Mouse (Mus musculus) MEL (cell line): ENCODE data around the gene Abt1. TPM values are rescaled to one million over a fixed set of nuclear protein-coding genes. Genes with fewer than 3 reads are reported as not detected.

Experiments
- DNase-seq: peaks from one replicate; pipeline ENCODE4 v3.0.0; 2011; ENCODE audit warnings: low read depth, low spot score
- H3K27ac ChIP-seq: 2 replicates; pipeline ENCODE4 v1.5.1; 2012; ENCODE audit warnings: low read depth, mild to moderate bottlenecking, control low read depth, low read length, moderate library complexity; ENCODE audit not compliant: control insufficient read depth
- H3K27me3 ChIP-seq, 2 experiments: fragments of 150-350 bp in 1 of 2; sonication (generic) in 1 of 2; 2 replicates each; pipeline ENCODE4 v1.6.1; 2012; ENCODE audit warnings: low read length in 2 of 2, mild to moderate bottlenecking in 2 of 2, improper control_type of control experiment in 1 of 2, moderate library complexity in 1 of 2; ENCODE audit not compliant: insufficient read depth in 2 of 2, control insufficient read depth in 1 of 2
- H3K36me3 ChIP-seq, 2 experiments: 2 replicates each; pipeline ENCODE4 v1.6.1; 2012 to 2014; ENCODE audit warnings: low read length in 2 of 2, improper control_type of control experiment in 1 of 2, inconsistent platforms in 1 of 2, mild to moderate bottlenecking in 1 of 2; ENCODE audit not compliant: insufficient read depth in 2 of 2, control insufficient read depth in 1 of 2
- H3K4me1 ChIP-seq, 2 experiments: fragments of 150-350 bp in 1 of 2; sonication (generic) in 1 of 2; 2 replicates each; pipeline ENCODE4 v1.6.1; 2012; ENCODE audit warnings: low read length in 2 of 2, improper control_type of control experiment in 1 of 2, mild to moderate bottlenecking in 1 of 2; ENCODE audit not compliant: insufficient read depth in 2 of 2, control insufficient read depth in 1 of 2
- H3K4me3 ChIP-seq, 2 experiments: fragments of 150-350 bp in 1 of 2; sonication (generic) in 1 of 2; 2 replicates each; pipeline ENCODE4 v1.5.1; 2012; ENCODE audit warnings: low read depth in 2 of 2, low read length in 2 of 2, mild to moderate bottlenecking in 2 of 2, moderate library complexity in 2 of 2, control low read depth in 1 of 2, improper control_type of control experiment in 1 of 2; ENCODE audit not compliant: control insufficient read depth in 1 of 2, insufficient read depth in 1 of 2
- H3K79me2 ChIP-seq: 2 replicates; pipeline ENCODE4 v1.6.1; 2012; ENCODE audit warnings: mild to moderate bottlenecking, low read length, moderate library complexity; ENCODE audit not compliant: control insufficient read depth, poor library complexity, insufficient read depth
- H3K9ac ChIP-seq: 2 replicates; pipeline ENCODE4 v1.6.1; 2012; ENCODE audit warnings: low read depth, mild to moderate bottlenecking, control low read depth, low read length, moderate library complexity; ENCODE audit not compliant: control insufficient read depth, poor library complexity, severe bottlenecking
- H3K9me3 ChIP-seq: fragments of 150-350 bp; sonication (generic); replicated peaks from 2 replicates; pipeline ENCODE4 v1.6.1; 2012; ENCODE audit warnings: mild to moderate bottlenecking, low read length, improper control_type of control experiment, moderate library complexity; ENCODE audit not compliant: insufficient read depth
- BHLHE40 ChIP-seq: IDR thresholded peaks from 2 replicates; pipeline ENCODE4 v1.6.1; 2012; ENCODE audit warnings: low read depth, mild to moderate bottlenecking, inconsistent platforms, low read length, improper control_type of control experiment, borderline replicate concordance
- CHD2 ChIP-seq: IDR thresholded peaks from 2 replicates; pipeline ENCODE4 v1.6.1; 2011; ENCODE audit warnings: low read length, improper control_type of control experiment
- E2F4 ChIP-seq: IDR thresholded peaks from 2 replicates; pipeline ENCODE4 v1.6.1; 2011; ENCODE audit warnings: low read depth, low read length, improper control_type of control experiment, borderline replicate concordance
- EP300 ChIP-seq, 2 experiments: IDR thresholded peaks; 2 replicates each; pipeline ENCODE4 v1.6.1; 2011; ENCODE audit warnings: improper control_type of control experiment in 2 of 2, low read length in 2 of 2, low read depth in 1 of 2, mild to moderate bottlenecking in 1 of 2
- ETS1 ChIP-seq: IDR thresholded peaks from 2 replicates; pipeline ENCODE4 v1.6.1; 2012; ENCODE audit warnings: low read depth, mild to moderate bottlenecking, inconsistent platforms, low read length, improper control_type of control experiment, moderate library complexity
- GATA1 ChIP-seq: IDR thresholded peaks from 2 replicates; pipeline ENCODE4 v1.6.1; 2011; ENCODE audit warnings: low read depth, low read length, improper control_type of control experiment
- MXI1 ChIP-seq: IDR thresholded peaks from 2 replicates; pipeline ENCODE4 v1.6.1; 2011; ENCODE audit warnings: mild to moderate bottlenecking, low read depth, low read length, improper control_type of control experiment
- MYC ChIP-seq: IDR thresholded peaks from 2 replicates; pipeline ENCODE4 v1.6.1; 2011; ENCODE audit warnings: low read depth, mild to moderate bottlenecking, low read length, improper control_type of control experiment, moderate library complexity
- POLR2AphosphoS5 ChIP-seq: IDR thresholded peaks from 2 replicates; pipeline ENCODE4 v1.6.1; 2012; ENCODE audit warnings: low read depth, borderline replicate concordance, mild to moderate bottlenecking, inconsistent platforms, low read length, moderate library complexity, mixed read lengths
- SIN3A ChIP-seq: IDR thresholded peaks from 2 replicates; pipeline ENCODE4 v1.6.1; 2012; ENCODE audit warnings: low read length, improper control_type of control experiment, inconsistent platforms
- USF2 ChIP-seq, 2 experiments: IDR thresholded peaks; 2 replicates each; pipeline ENCODE4 v1.6.1; 2011 to 2012; ENCODE audit warnings: improper control_type of control experiment in 2 of 2, low read length in 2 of 2, borderline replicate concordance in 1 of 2, inconsistent platforms in 1 of 2, low read depth in 1 of 2, mild to moderate bottlenecking in 1 of 2; ENCODE audit not compliant: insufficient read depth in 1 of 2
- ZC3H11A ChIP-seq: IDR thresholded peaks from 2 replicates; pipeline ENCODE4 v1.6.1; 2012; ENCODE audit warnings: low read depth, mild to moderate bottlenecking, inconsistent platforms, low read length, improper control_type of control experiment
- polyA plus RNA-seq, 2 experiments: library from polyadenylated mRNA; stranded (reverse) in 1 of 2; unstranded in 1 of 2; fragments of >175 nt in 1 of 2; fragments of >200 nt in 1 of 2; gene quantifications; 2 replicates each; pipeline versions ENCODE4 v1.2.1 to v1.2.4; 2012; ENCODE audit warnings: low replicate concordance in 2 of 2, low read depth in 1 of 2; ENCODE audit not compliant: insufficient read length in 2 of 2, insufficient read depth in 1 of 2, missing spikeins in 1 of 2
- total RNA-seq: library from RNA; depleted of rRNA; stranded (reverse); fragments of 300-350 nt; gene quantifications from 2 replicates; pipeline ENCODE4 v1.2.3, GENCODE M21; 2012

Gene Abt1
- total and polyA plus RNA-seq, 3 experiments = 14.2 to 16.2 TPM; not detected in 1

- no peak; the same call in 1 of the 2 replicates for TF ChIP-seq ETS1
Observed at GRCm38 (mm10) chr13:23411311-23412210, 12.1 kb downstream of the Abt1 start (continued).

- no peak for DNase-seq
- no peaks in the 10 kb centered on the region for H3K79me2 ChIP-seq
- H3K9me3 ChIP-seq = no peaks in the 10 kb centered on the region
- H3K36me3 ChIP-seq = peaks cover 0 to 2% of the 10 kb centered on the region in 2 experiments; a peak in 1 of 4 replicates
- no peak overlapping the region for H3K4me3 ChIP-seq
- 0 out of 4 replicates have a peak, but pooled peaks cover 0 to 3% of the 10 kb centered on the region in 2 experiments for H3K4me1 ChIP-seq
- H3K27ac ChIP-seq = no peak overlapping the region
- H3K9ac ChIP-seq = no peak overlapping the region
- no peak for TF ChIP-seq MYC
- no peak for TF ChIP-seq USF2 (IDR thresholded peaks at IDR 0.05; ENCODE audit: borderline replicate concordance in 1 of 2, insufficient read depth in 1 of 2, low read depth in 1 of 2, low read length in 2 of 2)
- no peak for TF ChIP-seq GATA1
- TF ChIP-seq ZC3H11A = no peak
- TF ChIP-seq CHD2 = no peak
- TF ChIP-seq BHLHE40 = no peak
- H3K27me3 ChIP-seq = peaks cover 10 to 20% of the 10 kb centered on the region in 2 experiments
Observed at GRCm38 (mm10) chr13:23410632-23411031, 13.0 kb downstream of the Abt1 start.

- Histone ChIP-seq H3K4me3 (peak overlapping the region; percentile 56 to 65), H3K4me1 (0 out of 4 replicates have a peak, but pooled peaks cover 0 to 3% of the 10 kb centered on the region in 2 experiments), H3K36me3 (peaks cover 0 to 6% of the 10 kb centered on the region in 2 experiments; a peak in 2 of 4 replicates), H3K27ac (no peak overlapping the region), H3K79me2 (no peaks in the 10 kb centered on the region), H3K9ac (peak overlapping the region; percentile 61; the same call in 1 of the 2 replicates), H3K9me3 (no peaks in the 10 kb centered on the region), H3K27me3 (peaks cover 4 to 12% of the 10 kb centered on the region in 2 experiments)
- TF ChIP-seq SIN3A = 0 out of 2 replicates have a peak, but pooled peaks have one; percentile 46
- 0 out of 2 replicates have a peak, but pooled peaks have one; percentile 60 for TF ChIP-seq MXI1
- peak in 1 of 2 experiments; percentile 42; a peak in 1 of 4 replicates for TF ChIP-seq EP300 (IDR thresholded peaks at IDR 0.05; ENCODE audit: low read depth in 1 of 2, low read length in 2 of 2)
- TF ChIP-seq BHLHE40 = no peak
- TF ChIP-seq POLR2AphosphoS5 = no peak
- no peak for TF ChIP-seq E2F4
- peak; percentile 90 for DNase-seq
Observed at GRCm38 (mm10) chr13:23402626-23403025, 21.0 kb downstream of the Abt1 start.
